10 mouse cellular contexts compared by ENCODE assay signal in the genomic region with DNA sequence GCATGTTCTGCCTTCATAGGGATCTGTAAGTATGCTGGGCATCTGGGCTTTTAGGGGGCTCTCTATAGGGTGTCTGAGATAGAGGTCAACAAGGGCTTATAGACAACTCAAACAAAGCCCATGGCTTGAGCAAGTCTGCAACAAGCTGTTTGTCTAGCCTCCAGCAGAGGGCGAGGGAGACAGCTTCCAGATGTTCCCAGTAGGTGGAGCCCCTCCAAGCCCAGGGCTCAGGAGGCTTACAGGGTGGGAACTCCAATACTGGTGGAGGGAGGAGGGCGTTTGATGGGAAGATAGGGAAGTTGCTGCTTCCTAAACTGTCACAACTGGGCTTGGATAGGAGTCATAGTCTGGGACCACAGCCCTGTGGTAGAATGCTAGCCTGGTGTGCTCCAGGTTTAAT. TPM values are rescaled to one million over a fixed set of nuclear protein-coding genes. Genes with fewer than 3 reads are reported as not detected.
DNase-seq lines count a peak whose midpoint lies in the region; ATAC-seq and TF ChIP-seq lines count a peak whose summit lies in the region.
"Had no signal": no experiment of that assay in that cellular context is flagged by ENCODE, and none has a peak within 500 bp of the region (broad histone marks: within the 10 kb centered on the region; RNA-seq: fewer than 3 reads in every experiment).

No protein-coding gene starts in this region.

- H3K9me3 ChIP-seq in forebrain, embryonic 16.5 days (ENCODE audit: control insufficient read depth, low read length), result no peaks in the 10 kb centered on the region
- no peaks in the 10 kb centered on the region for H3K9me3 ChIP-seq in hindbrain, embryonic 15.5 days
- H3K9me3 ChIP-seq in limb, embryonic 14.5 days (ENCODE audit: control insufficient read depth, low read length), result no peaks in the 10 kb centered on the region
- no peaks in the 10 kb centered on the region for H3K9me3 ChIP-seq in midbrain, embryonic 15.5 days
- no peaks in the 10 kb centered on the region for H3K9me3 ChIP-seq in stomach, embryonic 14.5 days (ENCODE audit: control insufficient read depth, low read depth, low read length)

- peak; percentile 66 for ATAC-seq in forebrain, embryonic 16.5 days
- ATAC-seq in hindbrain, embryonic 15.5 days (ENCODE audit: low FRiP score, low read depth), result peak; percentile 67
- ATAC-seq in limb, embryonic 14.5 days (ENCODE audit: low FRiP score, low read depth), result peak; percentile 56; the same call in 1 of the 2 replicates
- peak; percentile 54 for ATAC-seq in midbrain, embryonic 15.5 days (replicated peaks)
- peak; percentile 14; the same call in 1 of the 2 replicates for ATAC-seq in stomach, embryonic 14.5 days (ENCODE audit: insufficient number of reproducible peaks, insufficient read depth, low FRiP score, low read depth)
- ATAC-seq: Patski had no signal

- H3K27me3 ChIP-seq in forebrain, embryonic 16.5 days (replicated peaks; ENCODE audit: control insufficient read depth, insufficient read depth, low read length), result no peaks in the 10 kb centered on the region
- no peaks in the 10 kb centered on the region for H3K27me3 ChIP-seq in hindbrain, embryonic 15.5 days
- H3K27me3 ChIP-seq in limb, embryonic 14.5 days (ENCODE audit: control insufficient read depth, insufficient read depth, low read length), result no peaks in the 10 kb centered on the region
- no peaks in the 10 kb centered on the region for H3K27me3 ChIP-seq in midbrain, embryonic 15.5 days (replicated peaks)
- H3K27me3 ChIP-seq in stomach, embryonic 14.5 days (ENCODE audit: control insufficient read depth, insufficient read depth, low read length), result 0 out of 2 replicates have a peak, but pooled peaks cover 7% of the 10 kb centered on the region
- H3K27me3 ChIP-seq: Patski had no signal

- peak; percentile 66 to 69 for DNase-seq in cerebellum, postnatal 4 days (ENCODE audit: low spot score in 2 of 2)
- no peak for DNase-seq in cerebellum, postnatal 36 days
- DNase-seq in adrenal gland, postnatal 14 days, result peak; percentile 84
- DNase-seq in limb, embryonic 14.5 days (ENCODE audit: low spot score), result peak; percentile 74

- H3K4me3 ChIP-seq in forebrain, embryonic 16.5 days (replicated peaks; ENCODE audit: low read length), result no peak overlapping the region
- H3K4me3 ChIP-seq in hindbrain, embryonic 15.5 days, result no peak overlapping the region
- no peak overlapping the region for H3K4me3 ChIP-seq in limb, embryonic 14.5 days (replicated peaks; ENCODE audit: low read length)
- no peak overlapping the region for H3K4me3 ChIP-seq in midbrain, embryonic 15.5 days
- H3K4me3 ChIP-seq in stomach, embryonic 14.5 days (ENCODE audit: low read depth, low read length), result no peak overlapping the region

- 29% methylated on average over 2 of the region's 2 CpGs for WGBS in forebrain, embryonic 16.5 days
- WGBS in hindbrain, embryonic 15.5 days, result 28% methylated on average over 2 of the region's 2 CpGs
- 55% methylated on average over 2 of the region's 2 CpGs for WGBS in limb, embryonic 14.5 days
- 37% methylated on average over 2 of the region's 2 CpGs for WGBS in midbrain, embryonic 15.5 days
- 32% methylated on average over 2 of the region's 2 CpGs for WGBS in stomach, embryonic 14.5 days

- no peak overlapping the region for H3K9ac ChIP-seq in forebrain, embryonic 16.5 days (replicated peaks; ENCODE audit: low read depth, low read length)
- H3K9ac ChIP-seq in hindbrain, embryonic 15.5 days, result no peak overlapping the region
- H3K9ac ChIP-seq in limb, embryonic 14.5 days (ENCODE audit: low read depth, low read length, severe bottlenecking), result no peak overlapping the region
- no peak overlapping the region for H3K9ac ChIP-seq in midbrain, embryonic 15.5 days
- no peak overlapping the region for H3K9ac ChIP-seq in stomach, embryonic 14.5 days (replicated peaks; ENCODE audit: low read depth, low read length)

- H3K36me3 ChIP-seq in forebrain, embryonic 16.5 days (ENCODE audit: control insufficient read depth, insufficient read depth), result peaks cover 32% of the 10 kb centered on the region
- peaks cover 50% of the 10 kb centered on the region for H3K36me3 ChIP-seq in hindbrain, embryonic 15.5 days
- peaks cover 70% of the 10 kb centered on the region for H3K36me3 ChIP-seq in limb, embryonic 14.5 days (ENCODE audit: control insufficient read depth, insufficient read depth, low read length)
- H3K36me3 ChIP-seq in midbrain, embryonic 15.5 days (replicated peaks), result peaks cover 41% of the 10 kb centered on the region
- peaks cover 62% of the 10 kb centered on the region for H3K36me3 ChIP-seq in stomach, embryonic 14.5 days (ENCODE audit: control insufficient read depth, insufficient read depth, low read length)

- H3K27ac ChIP-seq in forebrain, embryonic 16.5 days (ENCODE audit: low read length), result no peak overlapping the region
- H3K27ac ChIP-seq in hindbrain, embryonic 15.5 days (replicated peaks), result no peak overlapping the region
- H3K27ac ChIP-seq in limb, embryonic 14.5 days (replicated peaks; ENCODE audit: low read depth, low read length), result no peak overlapping the region
- 0 out of 2 replicates have a peak overlapping the region, but pooled peaks have one; percentile 13 for H3K27ac ChIP-seq in midbrain, embryonic 15.5 days
- no peak overlapping the region for H3K27ac ChIP-seq in stomach, embryonic 14.5 days (ENCODE audit: low read length)

- TF ChIP-seq POLR2A in limb, embryonic 14.5 days (IDR thresholded peaks at IDR 0.05; ENCODE audit: borderline replicate concordance, extremely low read depth, insufficient read depth, insufficient read length), result no peak

- H3K4me2 ChIP-seq in forebrain, embryonic 16.5 days (ENCODE audit: low read length), result no peak overlapping the region
- H3K4me2 ChIP-seq in hindbrain, embryonic 15.5 days, result no peak overlapping the region
- H3K4me2 ChIP-seq in limb, embryonic 14.5 days (replicated peaks; ENCODE audit: low read depth, low read length, severe bottlenecking), result no peak overlapping the region
- H3K4me2 ChIP-seq in midbrain, embryonic 15.5 days, result no peak overlapping the region
- H3K4me2 ChIP-seq in stomach, embryonic 14.5 days (replicated peaks; ENCODE audit: low read depth, low read length), result no peak overlapping the region

- peaks cover 3% of the 10 kb centered on the region; the same call in 1 of the 2 replicates for H3K4me1 ChIP-seq in forebrain, embryonic 16.5 days (replicated peaks; ENCODE audit: control insufficient read depth, insufficient read depth, low read length)
- 0 out of 2 replicates have a peak, but pooled peaks cover 7% of the 10 kb centered on the region for H3K4me1 ChIP-seq in hindbrain, embryonic 15.5 days (replicated peaks)
- H3K4me1 ChIP-seq in limb, embryonic 14.5 days (ENCODE audit: control insufficient read depth, insufficient read depth, low read length), result no peaks in the 10 kb centered on the region
- peaks cover 5% of the 10 kb centered on the region for H3K4me1 ChIP-seq in midbrain, embryonic 15.5 days
- no peaks in the 10 kb centered on the region for H3K4me1 ChIP-seq in stomach, embryonic 14.5 days (ENCODE audit: control insufficient read depth, insufficient read depth, low read length)

RNA-seq across cellular contexts. Expression of gene Chd5, which starts 5.5 kb away (rescaled TPM):
- total RNA-seq in adrenal gland, postnatal 14 days (2021), result 7.1 and 8.0 TPM in 2 replicates
- 26.4 and 33.5 TPM in 2 replicates for polyA plus RNA-seq in forebrain, embryonic 16.5 days (2015; fragmentation: Nextera tagmentation; extraction: Ambion mirVana)
- polyA plus RNA-seq in hindbrain, embryonic 15.5 days (2015; fragmentation: Nextera tagmentation; extraction: Ambion mirVana), result 57.4 and 61.8 TPM in 2 replicates
- polyA plus RNA-seq in limb, embryonic 14.5 days (2012; rRNA removed), result 0.72 and 0.83 TPM in 2 replicates
- 0.07 and 0.54 TPM in 2 replicates for polyA plus RNA-seq in limb, embryonic 14.5 days (2014; fragmentation: Nextera tagmentation; extraction: Ambion mirVana)
- 57.0 and 65.0 TPM in 2 replicates for polyA plus RNA-seq in midbrain, embryonic 15.5 days (2015; fragmentation: Nextera tagmentation; extraction: Ambion mirVana)
- polyA plus RNA-seq in stomach, embryonic 14.5 days (2014; fragmentation: Nextera tagmentation; extraction: Ambion mirVana), result 0.39 and 0.81 TPM in 2 replicates

RNA-seq across cellular contexts. Expression of gene Rpl22, which starts 7.4 kb away (rescaled TPM):
- 493 and 564 TPM in 2 replicates for total RNA-seq in adrenal gland, postnatal 14 days (2021)
- 173 and 196 TPM in 2 replicates for polyA plus RNA-seq in forebrain, embryonic 16.5 days (2015; fragmentation: Nextera tagmentation; extraction: Ambion mirVana)
- polyA plus RNA-seq in hindbrain, embryonic 15.5 days (2015; fragmentation: Nextera tagmentation; extraction: Ambion mirVana), result 135 and 176 TPM in 2 replicates
- polyA plus RNA-seq in limb, embryonic 14.5 days (2012; rRNA removed), result 296 and 760 TPM in 2 replicates
- 422 and 460 TPM in 2 replicates for polyA plus RNA-seq in limb, embryonic 14.5 days (2014; fragmentation: Nextera tagmentation; extraction: Ambion mirVana)
- polyA plus RNA-seq in midbrain, embryonic 15.5 days (2015; fragmentation: Nextera tagmentation; extraction: Ambion mirVana), result 127 and 133 TPM in 2 replicates
- 483 and 497 TPM in 2 replicates for polyA plus RNA-seq in stomach, embryonic 14.5 days (2014; fragmentation: Nextera tagmentation; extraction: Ambion mirVana)

RNA-seq across cellular contexts. Expression of gene Rnf207, which starts 14.2 kb away (rescaled TPM):
- total RNA-seq in adrenal gland, postnatal 14 days (2021), result 0.26 TPM in 1 of 2 replicates, not detected in the other
- polyA plus RNA-seq in forebrain, embryonic 16.5 days (2015; fragmentation: Nextera tagmentation; extraction: Ambion mirVana), result 2.4 and 4.0 TPM in 2 replicates
- polyA plus RNA-seq in hindbrain, embryonic 15.5 days (2015; fragmentation: Nextera tagmentation; extraction: Ambion mirVana), result 8.6 and 8.8 TPM in 2 replicates
- polyA plus RNA-seq in limb, embryonic 14.5 days (2012; rRNA removed), result 0.92 and 1.1 TPM in 2 replicates
- 0.39 and 0.50 TPM in 2 replicates for polyA plus RNA-seq in limb, embryonic 14.5 days (2014; fragmentation: Nextera tagmentation; extraction: Ambion mirVana)
- 8.0 and 8.6 TPM in 2 replicates for polyA plus RNA-seq in midbrain, embryonic 15.5 days (2015; fragmentation: Nextera tagmentation; extraction: Ambion mirVana)
- polyA plus RNA-seq in stomach, embryonic 14.5 days (2014; fragmentation: Nextera tagmentation; extraction: Ambion mirVana), result 1.00 and 1.1 TPM in 2 replicates

RNA-seq across cellular contexts. Expression of gene Icmt, which starts 35.9 kb away (rescaled TPM):
- total RNA-seq in adrenal gland, postnatal 14 days (2021), result 36.9 and 39.6 TPM in 2 replicates
- polyA plus RNA-seq in forebrain, embryonic 16.5 days (2015; fragmentation: Nextera tagmentation; extraction: Ambion mirVana), result 20.7 and 21.3 TPM in 2 replicates
- polyA plus RNA-seq in hindbrain, embryonic 15.5 days (2015; fragmentation: Nextera tagmentation; extraction: Ambion mirVana), result 18.3 and 22.2 TPM in 2 replicates
- polyA plus RNA-seq in limb, embryonic 14.5 days (2012; rRNA removed), result 26.6 and 30.7 TPM in 2 replicates
- polyA plus RNA-seq in limb, embryonic 14.5 days (2014; fragmentation: Nextera tagmentation; extraction: Ambion mirVana), result 27.6 and 32.7 TPM in 2 replicates
- 20.4 and 24.5 TPM in 2 replicates for polyA plus RNA-seq in midbrain, embryonic 15.5 days (2015; fragmentation: Nextera tagmentation; extraction: Ambion mirVana)
- 20.2 and 22.6 TPM in 2 replicates for polyA plus RNA-seq in stomach, embryonic 14.5 days (2014; fragmentation: Nextera tagmentation; extraction: Ambion mirVana)

RNA-seq across cellular contexts. Expression of gene Hes3, which starts 41.5 kb away (rescaled TPM):
- not detected in 2 replicates for total RNA-seq in adrenal gland, postnatal 14 days (2021)
- polyA plus RNA-seq in forebrain, embryonic 16.5 days (2015; fragmentation: Nextera tagmentation; extraction: Ambion mirVana), result not detected in 2 replicates
- 0.47 and 3.0 TPM in 2 replicates for polyA plus RNA-seq in hindbrain, embryonic 15.5 days (2015; fragmentation: Nextera tagmentation; extraction: Ambion mirVana)
- 0.03 and 0.13 TPM in 2 replicates for polyA plus RNA-seq in limb, embryonic 14.5 days (2012; rRNA removed)
- polyA plus RNA-seq in limb, embryonic 14.5 days (2014; fragmentation: Nextera tagmentation; extraction: Ambion mirVana), result not detected in 2 replicates
- polyA plus RNA-seq in midbrain, embryonic 15.5 days (2015; fragmentation: Nextera tagmentation; extraction: Ambion mirVana), result 0.67 and 0.69 TPM in 2 replicates
- 0.43 TPM in 1 of 2 replicates, not detected in the other for polyA plus RNA-seq in stomach, embryonic 14.5 days (2014; fragmentation: Nextera tagmentation; extraction: Ambion mirVana)
- total RNA-seq: layer of hippocampus, postnatal 14 days had no signal

Comparison
In these comparisons a context has a peak if more than half of its experiments do, and no peak if none do; other contexts are left out.
1. DNase-seq: peak in cerebellum, postnatal 4 days (2 of 2), adrenal gland, postnatal 14 days (single experiment) and limb, embryonic 14.5 days (single experiment); none in cerebellum, postnatal 36 days (0 of 2).
2. ATAC-seq: peak in every context shown above with its lines; median percentile 67 in hindbrain, embryonic 15.5 days; 66 in forebrain, embryonic 16.5 days; 56 in limb, embryonic 14.5 days; 54 in midbrain, embryonic 15.5 days; 14 in stomach, embryonic 14.5 days.
3. RNA of gene Chd5, which starts 5.5 kb away (polyA plus RNA-seq): 57.0 to 65.0 TPM in midbrain, embryonic 15.5 days, 57.4 to 61.8 TPM in hindbrain, embryonic 15.5 days and 26.4 to 33.5 TPM in forebrain, embryonic 16.5 days; 0.07 to 0.83 TPM in limb, embryonic 14.5 days and 0.39 to 0.81 TPM in stomach, embryonic 14.5 days; every median in the first group is over 10 times any median in the second.